Mouse (Mus musculus) midbrain, embryonic 10.5 days (tissue): Measurements from ENCODE around the gene Wwc1. TPM values are rescaled to one million over a fixed set of nuclear protein-coding genes. Genes with fewer than 3 reads are reported as not detected.

Experiments
- polyA plus RNA-seq: library from polyadenylated mRNA; unstranded; fragments of >200 nt; fragmentation: Nextera tagmentation; extraction: Ambion mirVana; gene quantifications from 2 replicates; pipeline ENCODE4 v1.2.1, GENCODE M21; 2016

Wwc1 gene
- polyA plus RNA-seq, 1 experiment from 2014 or later: 5.0 TPM

Other genes with a start within 250 kb of the Wwc1 start
- 12.5 and 15.7 TPM in 2 replicates for gene Pank3, start 211.0 kb downstream of the Wwc1 start, polyA plus RNA-seq
- gene Fbll1, start 181.6 kb downstream of the Wwc1 start, polyA plus RNA-seq: 0.44 and 0.92 TPM in 2 replicates
- gene Rars, start 146.0 kb downstream of the Wwc1 start, polyA plus RNA-seq: 105 and 118 TPM in 2 replicates